Mouse (Mus musculus) ovary, adult 18-20 months (tissue): ENCODE measurements around the gene Slain1.

Source experiments
- DNase-seq: peaks from one replicate; pipeline ENCODE4 v3.0.0; 2022; ENCODE audit warnings: low spot score, mixed read lengths

The Slain1 gene

GRCm38 (mm10) chr14:103649896-103650334 is at the start of gene Slain1:
Gene Slain1, plus strand, starts transcription at chr14:103650228.
- peak; percentile 72 for DNase-seq

- no peak for DNase-seq
These were observed 42.0 kb upstream of the Slain1 start for GRCm38 (mm10) chr14:103608063-103608462.

- DNase-seq, result no peak
These were observed 36.3 kb upstream of the Slain1 start for GRCm38 (mm10) chr14:103613573-103614271.

- DNase-seq, result no peak
These were observed 35.8 kb upstream of the Slain1 start for GRCm38 (mm10) chr14:103614272-103614587.

- DNase-seq, result no peak
These were observed 30.3 kb upstream of the Slain1 start for GRCm38 (mm10) chr14:103619756-103620155.

- DNase-seq, result no peak
These were observed 28.8 kb upstream of the Slain1 start for GRCm38 (mm10) chr14:103621207-103621606.

GRCm38 (mm10) chr14:103626100-103626499 is 23.9 kb upstream of the Slain1 start:
- no peak for DNase-seq

GRCm38 (mm10) chr14:103629639-103630364 is 20.2 kb upstream of the Slain1 start:
- DNase-seq, result no peak

GRCm38 (mm10) chr14:103630545-103630944 is 19.5 kb upstream of the Slain1 start:
- no peak for DNase-seq

- no peak for DNase-seq
These were observed 6.1 kb upstream of the Slain1 start for GRCm38 (mm10) chr14:103643933-103644332.

GRCm38 (mm10) chr14:103647981-103648380 is 2.0 kb upstream of the Slain1 start:
- no peak for DNase-seq

GRCm38 (mm10) chr14:103648623-103649255 is 1.3 kb upstream of the Slain1 start:
- no peak for DNase-seq

- DNase-seq, result no peak
These were observed 726 bp upstream of the Slain1 start for GRCm38 (mm10) chr14:103649302-103649701.

- peak; percentile 34 for DNase-seq
These were observed 529 bp downstream of the Slain1 start for GRCm38 (mm10) chr14:103650413-103651101.

- no peak for DNase-seq
These were observed 1.1 kb downstream of the Slain1 start for GRCm38 (mm10) chr14:103651106-103651505.

GRCm38 (mm10) chr14:103651562-103651961 is 1.5 kb downstream of the Slain1 start:
- DNase-seq, result no peak

GRCm38 (mm10) chr14:103652524-103652923 is 2.5 kb downstream of the Slain1 start:
- DNase-seq, result no peak

- no peak for DNase-seq
These were observed 3.8 kb downstream of the Slain1 start for GRCm38 (mm10) chr14:103653800-103654199.

- DNase-seq, result no peak
These were observed 5.4 kb downstream of the Slain1 start for GRCm38 (mm10) chr14:103655448-103655847.

- DNase-seq, result no peak
These were observed 7.8 kb downstream of the Slain1 start for GRCm38 (mm10) chr14:103657876-103658275.

GRCm38 (mm10) chr14:103663026-103663425 is 13.0 kb downstream of the Slain1 start:
- no peak for DNase-seq

- no peak for DNase-seq
These were observed 14.4 kb downstream of the Slain1 start for GRCm38 (mm10) chr14:103664391-103664790.
